ENCODE assay signal across 8 mouse cellular contexts in genomic region chr17:70720766-70721165, GRCm38 (mm10).
A peak's percentile ranks its signal among the peaks of the same experiment; 100 is the strongest.
DNase-seq lines count a peak whose midpoint lies in the region; ATAC-seq lines count a peak whose summit lies in the region.

No protein-coding gene starts in this region.

- no peaks in the 10 kb centered on the region for H3K9me3 ChIP-seq in forebrain, embryonic 14.5 days (replicated peaks; ENCODE audit: control insufficient read depth, low read length)
- no peaks in the 10 kb centered on the region for H3K9me3 ChIP-seq in forebrain, embryonic 16.5 days (ENCODE audit: control insufficient read depth, low read length)

- no peaks in the 10 kb centered on the region for H3K36me3 ChIP-seq in forebrain, embryonic 14.5 days (ENCODE audit: control insufficient read depth, insufficient read depth, low read length)
- no peaks in the 10 kb centered on the region for H3K36me3 ChIP-seq in forebrain, embryonic 16.5 days (ENCODE audit: control insufficient read depth, insufficient read depth)

- H3K4me1 ChIP-seq in forebrain, embryonic 14.5 days (ENCODE audit: control insufficient read depth, insufficient read depth, low read length), result no peaks in the 10 kb centered on the region
- no peaks in the 10 kb centered on the region for H3K4me1 ChIP-seq in forebrain, embryonic 16.5 days (replicated peaks; ENCODE audit: control insufficient read depth, insufficient read depth, low read length)

- no peak overlapping the region for H3K4me3 ChIP-seq in forebrain, embryonic 14.5 days (ENCODE audit: low read depth, low read length)
- H3K4me3 ChIP-seq in forebrain, embryonic 16.5 days (replicated peaks; ENCODE audit: low read length), result no peak overlapping the region

- peak; percentile 25 for DNase-seq in forebrain, embryonic 14.5 days (ENCODE audit: low spot score)
- DNase-seq in thymus, postnatal 0 days (ENCODE audit: low spot score), result peak; percentile 18
- DNase-seq in thymus, postnatal 10 days (ENCODE audit: low spot score in 2 of 2), result no peak
- DNase-seq in kidney, postnatal 4 days, result peak; percentile 41 to 52
- DNase-seq in yolk sac, embryonic 10.5 days (ENCODE audit: low spot score), result peak; percentile 22
- no peak for DNase-seq in cerebellum, adult 11 months
- DNase-seq in cerebellum, adult 9-11 months, result no peak

- WGBS in forebrain, embryonic 14.5 days, result 30% methylated on average over 8 of the region's 8 CpGs
- WGBS in forebrain, embryonic 16.5 days, result 32% methylated on average over 8 of the region's 8 CpGs

- no peaks in the 10 kb centered on the region for H3K27me3 ChIP-seq in forebrain, embryonic 14.5 days (replicated peaks; ENCODE audit: control insufficient read depth, insufficient read depth, low read length)
- no peaks in the 10 kb centered on the region for H3K27me3 ChIP-seq in forebrain, embryonic 16.5 days (replicated peaks; ENCODE audit: control insufficient read depth, insufficient read depth, low read length)

- ATAC-seq in forebrain, embryonic 14.5 days, result no peak
- ATAC-seq in forebrain, embryonic 16.5 days, result no peak

- no peak overlapping the region for H3K9ac ChIP-seq in forebrain, embryonic 14.5 days (ENCODE audit: low read length)
- H3K9ac ChIP-seq in forebrain, embryonic 16.5 days (replicated peaks; ENCODE audit: low read depth, low read length), result no peak overlapping the region

- H3K27ac ChIP-seq in forebrain, embryonic 14.5 days (ENCODE audit: low read depth, low read length), result no peak overlapping the region
- no peak overlapping the region for H3K27ac ChIP-seq in forebrain, embryonic 16.5 days (ENCODE audit: low read length)

- H3K4me2 ChIP-seq in forebrain, embryonic 14.5 days (ENCODE audit: low read length), result no peak overlapping the region
- H3K4me2 ChIP-seq in forebrain, embryonic 16.5 days (ENCODE audit: low read length), result no peak overlapping the region

Comparison
In these comparisons a context has a peak if more than half of its experiments do, and no peak if none do; other contexts are left out.
1. DNase-seq: peak in forebrain, embryonic 14.5 days (single experiment), thymus, postnatal 0 days (single experiment), kidney, postnatal 4 days (2 of 2) and yolk sac, embryonic 10.5 days (single experiment); none in thymus, postnatal 10 days (0 of 2), cerebellum, adult 11 months (single experiment) and cerebellum, adult 9-11 months (single experiment).